Mouse (Mus musculus) cerebral cortex, adult 2 months (tissue): Measurements from ENCODE around the gene Nek2.

Experiments
- WGBS: fragments of 180-500 bp; shearing (Covaris S2); methylation state at CpG from one replicate; pipeline ENCODE4 v1.1.7; 2018; 5-methylcytosine and 5-hydroxymethylcytosine counted together

Gene Nek2

GRCm38 (mm10) chr1:191814935-191815334 lies 6.3 kb upstream of the Nek2 start:
- 67% methylated on average over 5 of the region's 5 CpGs for WGBS

GRCm38 (mm10) chr1:191816596-191816995 lies 4.6 kb upstream of the Nek2 start:
- 53% methylated on average over 3 of the region's 3 CpGs for WGBS

- WGBS = 32% methylated on average over 19 of the region's 19 CpGs
Observed at GRCm38 (mm10) chr1:191817418-191818144, 3.7 kb upstream of the Nek2 start.

GRCm38 (mm10) chr1:191818145-191818631 lies 3.1 kb upstream of the Nek2 start:
- WGBS = 49% methylated on average over 6 of the region's 6 CpGs

- WGBS = 3% methylated on average over 15 of the region's 15 CpGs
Observed at GRCm38 (mm10) chr1:191820951-191821325, 306 bp upstream of the Nek2 start.

- WGBS = 58% methylated on average over 3 of the region's 3 CpGs
Observed at GRCm38 (mm10) chr1:191829124-191829523, 7.9 kb downstream of the Nek2 start.

GRCm38 (mm10) chr1:191833396-191833795 lies 12.2 kb downstream of the Nek2 start:
- WGBS = 86% methylated on average over 6 of the region's 6 CpGs

GRCm38 (mm10) chr1:191834825-191835224 lies 13.6 kb downstream of the Nek2 start:
- WGBS = 10% methylated on average over 19 of the region's 19 CpGs

- WGBS = 87% methylated on average over 5 of the region's 5 CpGs
Observed at GRCm38 (mm10) chr1:191836318-191836985, 15.2 kb downstream of the Nek2 start.

GRCm38 (mm10) chr1:191837691-191838090 lies 16.4 kb downstream of the Nek2 start:
- WGBS = 91% methylated on average over 3 of the region's 3 CpGs

- 77% methylated on average over 17 of the region's 17 CpGs for WGBS
Observed at GRCm38 (mm10) chr1:191838994-191839741, 17.9 kb downstream of the Nek2 start.

GRCm38 (mm10) chr1:191840774-191841565 lies 19.7 kb downstream of the Nek2 start:
- 87% methylated on average over 11 of the region's 11 CpGs for WGBS

GRCm38 (mm10) chr1:191842247-191842646 lies 21.0 kb downstream of the Nek2 start:
- WGBS = 93% methylated on average over 12 of the region's 12 CpGs

- WGBS = 85% methylated on average over 5 of the region's 5 CpGs
Observed at GRCm38 (mm10) chr1:191846667-191847066, 25.4 kb downstream of the Nek2 start.

- WGBS = 70% methylated on average over 4 of the region's 4 CpGs
Observed at GRCm38 (mm10) chr1:191849501-191849900, 28.3 kb downstream of the Nek2 start.

GRCm38 (mm10) chr1:191853442-191853841 lies 32.2 kb downstream of the Nek2 start:
- 83% methylated on average over 9 of the region's 9 CpGs for WGBS

GRCm38 (mm10) chr1:191854716-191855115 lies 33.5 kb downstream of the Nek2 start:
- 66% methylated on average over 5 of the region's 5 CpGs for WGBS

- 67% methylated on average over 10 of the region's 10 CpGs for WGBS
Observed at GRCm38 (mm10) chr1:191855136-191855878, 34.1 kb downstream of the Nek2 start.

GRCm38 (mm10) chr1:191856886-191857651 lies 35.8 kb downstream of the Nek2 start:
- 91% methylated on average over 5 of the region's 5 CpGs for whole genome bisulfite sequencing

- WGBS = 41% methylated on average over 3 of the region's 3 CpGs
Observed at GRCm38 (mm10) chr1:191859847-191860246, 38.6 kb downstream of the Nek2 start.
